Comparison of ENCODE assay signal across 16 mouse cellular contexts in the genomic region with DNA sequence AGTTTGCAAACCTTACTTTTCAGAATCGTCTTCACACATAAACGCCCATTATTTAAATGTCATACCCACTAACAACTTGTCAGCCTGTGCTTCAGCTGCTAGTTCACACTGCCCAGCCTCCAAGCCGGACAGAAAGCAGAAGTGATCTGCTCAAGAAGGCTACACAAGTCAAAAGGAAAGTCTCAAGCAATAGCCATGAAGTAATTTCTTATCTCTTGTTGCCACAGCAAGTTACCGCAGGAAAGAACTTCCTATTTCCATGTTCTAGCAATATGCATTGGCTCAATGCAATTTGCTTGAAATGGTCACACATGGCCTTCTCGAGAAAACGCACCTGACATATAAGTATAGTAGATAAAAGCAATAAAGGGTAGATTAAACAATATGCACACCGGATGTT. TPM values are rescaled to one million over a fixed set of nuclear protein-coding genes. Genes with fewer than 3 reads are reported as not detected.
DNase-seq lines count a peak whose midpoint lies in the region; ATAC-seq lines count a peak whose summit lies in the region.
"Had no signal": no experiment of that assay in that cellular context is flagged by ENCODE, and none has a peak within 500 bp of the region (broad histone marks: within the 10 kb centered on the region; RNA-seq: fewer than 3 reads in every experiment).

No protein-coding gene starts in this region.

- H3K27ac ChIP-seq in midbrain, embryonic 13.5 days: no peak overlapping the region
- H3K27ac ChIP-seq: left cerebral cortex, adult 2 months had no signal

- H3K9me3 ChIP-seq in midbrain, embryonic 13.5 days: no peaks in the 10 kb centered on the region

- WGBS in midbrain, embryonic 13.5 days: 91% methylated on average over 7 of the region's 7 CpGs

- peak; percentile 91 for ATAC-seq in common myeloid progenitor, adult 5-6 weeks (replicated peaks; ENCODE audit: low read depth, poor library complexity, severe bottlenecking)
- peak; percentile 84 for ATAC-seq in megakaryocyte, adult 5-6 weeks (ENCODE audit: poor library complexity, severe bottlenecking)
- no peak for ATAC-seq in midbrain, embryonic 13.5 days
- ATAC-seq: midbrain, embryonic 16.5 days had no signal

- DNase-seq in spleen, postnatal 36 days (ENCODE audit: low spot score in 2 of 2): peak; percentile 49 to 68
- DNase-seq in spleen, adult 12 weeks (ENCODE audit: low spot score): no peak
- DNase-seq in right cerebral cortex, adult 2 months (ENCODE audit: low spot score in 2 of 2): no peak
- DNase-seq in cerebellum, adult 9-10 months: no peak
- DNase-seq: adrenal gland, postnatal 36 days; cerebellum, adult 11-12 months; heart, postnatal 36 days; kidney, postnatal 36 days; right cerebral cortex, postnatal 25 days had no signal

- H3K4me2 ChIP-seq in midbrain, embryonic 13.5 days (replicated peaks): no peak overlapping the region

- no peak overlapping the region for H3K4me3 ChIP-seq in midbrain, embryonic 13.5 days (replicated peaks)
- H3K4me3 ChIP-seq: left cerebral cortex, adult 2 months had no signal

- H3K4me1 ChIP-seq in midbrain, embryonic 13.5 days (replicated peaks): no peaks in the 10 kb centered on the region

- H3K36me3 ChIP-seq in midbrain, embryonic 13.5 days: no peaks in the 10 kb centered on the region

- no peak overlapping the region for H3K9ac ChIP-seq in midbrain, embryonic 13.5 days (replicated peaks)

- H3K27me3 ChIP-seq in midbrain, embryonic 13.5 days: no peaks in the 10 kb centered on the region

RNA-seq across cellular contexts. Expression of gene Ipcef1, which starts 10.7 kb away (rescaled TPM):
- total RNA-seq in common myeloid progenitor, adult 5-6 weeks (2017): 8.4 and 10.6 TPM in 2 replicates
- 22.9 and 28.0 TPM in 2 replicates for total RNA-seq in megakaryocyte, adult 5-6 weeks (2015)
- total RNA-seq in megakaryocyte, adult 5-6 weeks (2017): 29.2 and 36.1 TPM in 2 replicates
- polyA plus RNA-seq in midbrain, embryonic 13.5 days (2015; fragmentation: Nextera tagmentation; extraction: Ambion mirVana): 0.70 and 0.94 TPM in 2 replicates
- polyA plus RNA-seq: intestine, embryonic 14.5 days; testis, adult 2 months had no signal

Comparison
In these comparisons a context has a peak if more than half of its experiments do, and no peak if none do; other contexts are left out.
1. DNase-seq: peak in spleen, postnatal 36 days (2 of 2); none in spleen, adult 12 weeks (single experiment), right cerebral cortex, adult 2 months (0 of 2) and cerebellum, adult 9-10 months (single experiment).